Mouse (Mus musculus) bone marrow macrophage, adult 2 months (primary cell): ENCODE measurements around the gene Rgs9. TPM values are rescaled to one million over a fixed set of nuclear protein-coding genes. Genes with fewer than 3 reads are reported as not detected.
A peak's percentile ranks its signal among the peaks of the same experiment; 100 is the strongest.
"Not testable (repeated sequence)": the region's sequence is repeated elsewhere in the genome, so short reads cannot be mapped to it uniquely, and the experiment has no call there.

Experiments
- H3K27ac ChIP-seq: 2 replicates; pipeline ENCODE4 v1.5.1; 2012; ENCODE audit warnings: low read depth, low read length; ENCODE audit not compliant: insufficient read depth
- H3K4me1 ChIP-seq: 2 replicates; pipeline ENCODE4 v1.6.1; 2012; ENCODE audit warnings: low read length; ENCODE audit not compliant: control insufficient read depth, insufficient read depth
- H3K4me3 ChIP-seq: 2 replicates; pipeline ENCODE4 v1.5.1; 2012; ENCODE audit warnings: mild to moderate bottlenecking, low read length, moderate library complexity; ENCODE audit not compliant: insufficient read depth
- CTCF ChIP-seq: IDR thresholded peaks from 2 replicates; pipeline ENCODE4 v1.5.1; 2012; ENCODE audit warnings: low read depth, mild to moderate bottlenecking, low read length, moderate library complexity
- POLR2A ChIP-seq: IDR thresholded peaks from 2 replicates; pipeline ENCODE4 v1.6.1; 2012; ENCODE audit warnings: mild to moderate bottlenecking, low read depth, low read length, borderline replicate concordance
- polyA plus RNA-seq: library from polyadenylated mRNA; stranded (reverse); fragments of >200 nt; gene quantifications from 2 replicates; pipeline ENCODE4 v1.2.4, GENCODE M21; 2012; ENCODE audit not compliant: missing spikeins, insufficient read depth, insufficient read length

Gene Rgs9
- not detected in 2 replicates for polyA plus RNA-seq

GRCm38 (mm10) chr11:109297710-109298375, at the start of gene Rgs9:
Gene Rgs9, minus strand, starts transcription at chr11:109298129.
- TF ChIP-seq CTCF: peak; percentile 85
- TF ChIP-seq POLR2A: no peak
- peaks cover 14% of the 10 kb centered on the region for H3K4me1 ChIP-seq
- H3K4me3 ChIP-seq: peak within 1 kb of the TSS; percentile 38
- H3K27ac ChIP-seq: no peak within 1 kb of the TSS

- Histone ChIP-seq H3K4me3 (peak overlapping the region; percentile 14; the same call in 1 of the 2 replicates), H3K4me1 (peaks cover 28% of the 10 kb centered on the region), H3K27ac (no peak overlapping the region; the same call in 1 of the 2 replicates)
- no peak for TF ChIP-seq POLR2A
- TF ChIP-seq CTCF: no peak
These were observed 49.5 kb upstream of the Rgs9 start for GRCm38 (mm10) chr11:109347242-109347959.

- H3K4me3 ChIP-seq: peak overlapping the region; percentile 7
- peaks cover 28% of the 10 kb centered on the region for H3K4me1 ChIP-seq
- no peak for TF ChIP-seq CTCF
- TF ChIP-seq POLR2A: no peak
- peak overlapping the region; percentile 20; the same call in 1 of the 2 replicates for H3K27ac ChIP-seq
These were observed 46.2 kb upstream of the Rgs9 start for GRCm38 (mm10) chr11:109343991-109344599.

GRCm38 (mm10) chr11:109343558-109343957, 45.6 kb upstream of the Rgs9 start:
- TF ChIP-seq POLR2A (no peak), CTCF (no peak)
- Histone ChIP-seq H3K4me3 (no peak overlapping the region), H3K4me1 (peaks cover 28% of the 10 kb centered on the region), H3K27ac (peak overlapping the region; percentile 20; the same call in 1 of the 2 replicates)

GRCm38 (mm10) chr11:109342666-109343065, 44.7 kb upstream of the Rgs9 start:
- H3K4me1 ChIP-seq: peaks cover 21% of the 10 kb centered on the region
- not testable (repeated sequence) for H3K27ac ChIP-seq, H3K4me3 ChIP-seq

GRCm38 (mm10) chr11:109340541-109340940, 42.6 kb upstream of the Rgs9 start:
- Histone ChIP-seq H3K27ac (no peak overlapping the region), H3K4me1 (peaks cover 12% of the 10 kb centered on the region), H3K4me3 (no peak overlapping the region)
- TF ChIP-seq CTCF: no peak
- TF ChIP-seq POLR2A: no peak

GRCm38 (mm10) chr11:109339155-109339938, 41.4 kb upstream of the Rgs9 start:
- Histone ChIP-seq H3K4me3 (no peak overlapping the region), H3K4me1 (peaks cover 7% of the 10 kb centered on the region), H3K27ac (no peak overlapping the region)
- TF ChIP-seq CTCF (no peak), POLR2A (no peak)

GRCm38 (mm10) chr11:109335890-109336289, 38.0 kb upstream of the Rgs9 start:
- H3K4me3 ChIP-seq: no peak overlapping the region
- peaks cover 13% of the 10 kb centered on the region for H3K4me1 ChIP-seq
- no peak for TF ChIP-seq POLR2A
- TF ChIP-seq CTCF: no peak

GRCm38 (mm10) chr11:109334773-109335172, 36.8 kb upstream of the Rgs9 start:
- no peak overlapping the region for H3K4me3 ChIP-seq
- H3K4me1 ChIP-seq: peaks cover 13% of the 10 kb centered on the region
- TF ChIP-seq POLR2A: no peak
- no peak for TF ChIP-seq CTCF
- H3K27ac ChIP-seq: no peak overlapping the region

More at GRCm38 (mm10) chr11:109335890-109336289, 38.0 kb upstream of the Rgs9 start:
- H3K27ac ChIP-seq: no peak overlapping the region

- Histone ChIP-seq H3K27ac (no peak overlapping the region), H3K4me1 (peaks cover 13% of the 10 kb centered on the region), H3K4me3 (no peak overlapping the region)
- no peak for TF ChIP-seq CTCF
- TF ChIP-seq POLR2A: no peak
These were observed 34.8 kb upstream of the Rgs9 start for GRCm38 (mm10) chr11:109332722-109333121.
